Mouse (Mus musculus) spleen, postnatal 36 days (tissue): ENCODE results near the gene Cd70.

Experiments used
- DNase-seq, 2 experiments: peaks; one replicate each; pipeline ENCODE4 v3.0.0; 2022; ENCODE audit warnings: low spot score in 2 of 2, mixed read lengths in 1 of 2

Gene Cd70

DNA sequence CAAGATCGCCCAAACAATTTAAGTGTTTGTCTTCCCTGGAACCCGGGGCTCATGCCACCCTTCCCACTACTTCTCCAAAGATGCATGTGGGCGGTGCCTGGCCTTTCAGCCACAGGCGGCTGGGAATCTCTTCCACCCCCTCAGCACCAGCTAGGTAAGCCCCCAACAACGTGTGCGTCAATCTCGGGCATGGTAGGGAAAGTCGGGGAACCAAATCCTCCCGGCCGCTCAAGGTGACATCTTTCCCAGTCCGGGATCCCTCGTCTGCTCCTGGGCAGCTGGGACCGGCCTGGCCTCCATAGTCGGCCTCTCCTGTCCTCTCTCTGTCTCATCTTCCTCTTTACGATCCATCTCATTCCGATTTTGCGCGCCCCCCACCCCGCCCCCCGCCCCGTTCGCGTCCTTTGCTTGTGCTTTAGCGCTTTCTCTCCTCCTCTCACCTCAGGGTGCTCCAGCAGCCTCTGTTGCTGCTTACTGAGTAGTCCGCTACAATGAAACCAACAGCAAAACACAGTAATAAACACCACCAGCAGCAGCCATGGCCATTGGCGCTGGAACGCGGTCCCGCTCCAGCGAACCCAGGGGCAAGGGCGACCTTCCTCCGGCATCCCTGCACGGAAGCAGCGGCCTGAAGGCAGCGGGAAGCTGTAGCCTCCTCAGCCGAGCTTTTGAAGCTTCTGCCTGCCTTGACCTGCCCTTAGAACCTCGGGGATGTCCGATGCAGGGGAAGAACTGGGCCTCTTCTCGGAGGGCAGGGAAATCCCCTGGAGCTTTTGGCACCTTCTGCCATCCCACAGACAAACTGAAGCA, at the start of gene Cd70:
TSS of gene Cd70 (minus strand) at position 784 of the 810 bp plus-strand sequence.
- DNase-seq: no peak

- DNase-seq: no peak
Measured at GRCm38 (mm10) chr17:57198252-57198651, 48.7 kb upstream of the Cd70 start.

GRCm38 (mm10) chr17:57195326-57196010, 45.9 kb upstream of the Cd70 start:
- DNase-seq: no peak

GRCm38 (mm10) chr17:57194771-57195170, 45.2 kb upstream of the Cd70 start:
- DNase-seq: no peak

DNA sequence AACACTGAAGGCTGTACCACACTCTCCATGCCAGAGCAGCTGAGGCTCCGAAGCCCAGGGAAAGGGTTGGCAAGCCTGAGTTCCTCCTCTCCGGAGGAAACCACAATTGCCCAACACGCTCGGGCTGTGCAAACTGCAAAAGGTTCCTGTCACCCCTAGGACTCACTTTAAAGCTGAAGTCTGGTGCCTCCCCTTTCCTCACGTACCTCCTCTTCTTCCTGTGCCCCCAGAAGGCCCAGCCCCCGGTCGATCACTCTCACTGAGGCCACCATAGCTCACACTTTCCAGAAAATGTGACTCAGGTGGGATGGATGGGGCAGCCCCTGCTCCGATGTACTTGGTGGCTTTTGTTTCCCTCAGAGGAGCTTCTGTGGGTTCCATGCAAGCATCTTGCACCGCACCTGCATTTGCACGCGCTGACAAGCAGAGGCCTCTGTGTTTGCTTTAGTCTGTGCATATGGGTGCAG, 44.5 kb upstream of the Cd70 start, which contains the start of gene Tnfsf14:
TSS of gene Tnfsf14 (minus strand) at position 137 of the 467 bp plus-strand sequence.
- peak; percentile 31 to 59 for DNase-seq

GRCm38 (mm10) chr17:57188510-57189192, 39.1 kb upstream of the Cd70 start:
- DNase-seq: no peak

GRCm38 (mm10) chr17:57185641-57186040, 36.1 kb upstream of the Cd70 start:
- DNase-seq: no peak

DNA sequence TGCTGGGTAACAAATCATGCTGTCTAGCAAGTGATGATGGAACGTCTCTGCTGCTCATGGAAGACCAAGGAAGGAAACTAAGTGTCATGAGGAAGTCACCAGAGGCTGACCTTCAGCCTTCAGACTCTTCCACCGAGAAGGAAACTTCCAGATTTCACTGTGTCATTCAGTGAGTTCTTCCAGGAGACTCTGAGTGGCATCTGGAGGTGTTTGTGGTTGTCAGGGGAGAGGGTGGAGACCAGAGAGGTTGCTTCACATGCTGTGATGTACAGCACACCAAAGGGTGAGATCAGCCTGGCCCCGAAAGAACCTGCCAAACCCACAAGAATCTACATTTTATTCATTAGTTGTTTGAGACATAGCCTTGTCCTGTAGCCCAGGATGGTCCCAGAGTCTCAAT, 33.3 kb upstream of the Cd70 start:
- no peak for DNase-seq

- DNase-seq: peak in 1 of 2 experiments; percentile 29
Measured at GRCm38 (mm10) chr17:57180363-57180762, 30.8 kb upstream of the Cd70 start.

DNA sequence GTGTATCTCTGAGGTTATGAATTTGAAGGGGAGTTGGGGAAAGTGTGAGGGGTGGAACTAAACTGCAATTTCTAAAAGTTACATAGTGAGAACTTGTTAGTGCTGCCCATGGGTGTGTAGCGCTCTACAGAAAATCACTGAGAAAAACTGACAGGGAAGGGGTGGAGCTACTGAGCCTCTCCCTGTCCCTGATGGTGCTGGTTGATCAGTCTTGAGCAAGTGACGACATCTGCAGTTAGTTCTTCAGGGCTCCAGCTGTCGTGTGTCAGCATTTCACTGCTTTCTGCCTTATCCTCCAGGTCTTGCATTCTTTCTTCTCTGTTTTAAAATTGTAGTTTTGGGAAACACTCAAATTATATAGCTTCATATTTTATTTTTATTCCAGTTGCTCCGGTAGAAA, 23.8 kb upstream of the Cd70 start:
- DNase-seq: no peak

DNA sequence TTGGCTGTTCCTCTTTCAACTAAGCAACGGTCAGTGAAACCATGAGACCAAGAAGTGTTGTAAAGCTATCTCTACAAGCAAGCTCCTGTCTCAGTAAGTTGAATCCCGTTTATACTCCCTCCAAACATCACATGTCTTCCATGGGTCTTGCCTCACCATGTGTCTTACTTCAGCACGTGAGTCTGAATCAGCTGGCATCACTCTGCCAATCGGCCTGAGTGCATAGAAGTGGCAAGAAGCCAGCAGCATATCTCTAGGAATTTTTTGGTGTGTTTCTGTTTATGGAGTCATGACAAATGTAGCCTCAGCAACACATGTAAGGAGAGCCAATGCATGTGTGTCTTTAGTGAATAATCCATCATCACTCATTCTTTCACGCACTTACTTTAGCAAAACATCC, 22.8 kb upstream of the Cd70 start:
- DNase-seq: no peak

- no peak for DNase-seq
Measured at GRCm38 (mm10) chr17:57170616-57171260, 21.2 kb upstream of the Cd70 start.

- peak; percentile 66 to 71 for DNase-seq
Measured at GRCm38 (mm10) chr17:57166800-57167791, 17.5 kb upstream of the Cd70 start.

DNA sequence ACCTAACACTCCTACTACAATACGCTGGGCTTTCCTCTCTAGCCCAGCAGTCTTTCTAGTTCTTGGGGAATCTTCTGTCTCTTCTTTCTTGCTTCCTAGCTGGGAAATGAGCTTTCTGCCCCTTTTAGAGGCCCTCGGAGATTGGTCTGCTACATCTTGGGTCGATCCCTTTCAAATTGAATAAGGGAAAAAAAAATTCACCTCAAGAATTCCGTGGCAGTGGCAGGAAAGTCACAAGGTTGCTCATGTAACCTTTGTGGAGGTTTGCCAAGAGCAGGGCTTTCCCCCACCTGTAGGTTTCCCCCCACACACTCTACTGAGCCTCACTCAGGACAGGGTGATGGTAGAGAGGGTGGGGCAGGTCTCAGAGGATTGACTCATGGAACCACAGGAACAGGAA, 4.2 kb upstream of the Cd70 start:
- DNase-seq: no peak

DNA sequence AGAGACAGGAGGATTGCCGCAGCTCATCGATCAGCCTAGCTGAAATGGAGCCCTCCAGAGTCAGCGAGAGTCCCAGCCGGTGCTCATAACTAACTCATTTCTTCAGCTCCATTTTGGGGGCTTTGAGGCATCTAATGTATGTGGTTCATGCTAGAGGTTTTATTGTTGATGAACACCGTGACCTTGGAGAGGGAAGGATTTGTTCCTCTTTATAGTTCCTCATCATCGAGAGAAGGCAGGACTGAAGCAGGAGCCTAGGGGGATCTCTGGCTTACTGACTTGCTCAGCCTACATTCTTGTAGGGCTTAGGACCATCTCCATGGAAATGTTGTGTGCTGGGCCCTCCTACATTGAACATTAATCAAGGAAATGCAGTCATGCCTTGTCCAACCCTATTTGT, 3.4 kb upstream of the Cd70 start:
- DNase-seq: no peak

- DNase-seq: no peak
Measured at GRCm38 (mm10) chr17:57148343-57148742, 1.2 kb downstream of the Cd70 start.

- no peak for DNase-seq
Measured at GRCm38 (mm10) chr17:57145115-57145514, 4.5 kb downstream of the Cd70 start.

GRCm38 (mm10) chr17:57143704-57144103, 5.9 kb downstream of the Cd70 start:
- no peak for DNase-seq

GRCm38 (mm10) chr17:57139708-57140107, 9.9 kb downstream of the Cd70 start:
- DNase-seq: no peak

DNA sequence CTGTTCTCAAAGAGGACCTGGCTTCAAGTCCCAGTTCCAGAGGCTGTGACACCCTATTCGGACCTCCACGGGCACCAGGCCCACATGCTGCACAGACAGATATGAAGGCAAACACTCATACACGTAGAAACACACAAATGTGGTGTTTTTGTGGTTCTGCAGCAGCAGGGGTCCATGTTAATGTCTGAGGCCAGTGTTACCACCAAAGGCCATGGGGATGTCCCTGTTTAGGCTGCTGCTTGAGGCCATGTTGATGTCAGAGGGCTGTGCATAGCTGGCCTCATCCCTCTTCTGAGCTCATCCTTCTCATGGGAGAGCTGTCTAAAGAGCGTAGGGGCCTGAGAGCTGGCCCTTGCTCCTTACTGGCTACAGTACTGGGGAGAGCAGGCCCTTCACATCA, 10.9 kb downstream of the Cd70 start:
- no peak for DNase-seq

GRCm38 (mm10) chr17:57135635-57136034, 13.9 kb downstream of the Cd70 start:
- DNase-seq: no peak
